Mouse (Mus musculus) limb, embryonic 12.5 days (tissue): Measurements from ENCODE around the gene Ngrn. TPM values are rescaled to one million over a fixed set of nuclear protein-coding genes. Genes with fewer than 3 reads are reported as not detected.
A peak's percentile ranks its signal among the peaks of the same experiment; 100 is the strongest.

Experiments
- ATAC-seq: fragments of 200-750 bp; cut with Nextera tagmentation; 2 replicates; pipeline ENCODE4 v1.8.0; 2017; ENCODE audit warnings: low read depth, moderate TSS enrichment; ENCODE audit not compliant: insufficient number of reproducible peaks, insufficient read depth, low FRiP score, low TSS enrichment
- H3K27ac ChIP-seq: fragments of 300-500 bp; sonication (generic); 2 replicates; pipeline ENCODE4 v1.5.1; 2016; ENCODE audit warnings: mild to moderate bottlenecking, moderate library complexity
- H3K27me3 ChIP-seq: fragments of 300-500 bp; sonication (generic); 2 replicates; pipeline ENCODE4 v1.6.1; 2016; ENCODE audit warnings: mild to moderate bottlenecking, moderate library complexity
- H3K36me3 ChIP-seq: fragments of 300-500 bp; sonication (generic); 2 replicates; pipeline ENCODE4 v1.6.1; 2016; ENCODE audit warnings: mild to moderate bottlenecking, moderate library complexity
- H3K4me1 ChIP-seq: fragments of 300-500 bp; sonication (generic); replicated peaks from 2 replicates; pipeline ENCODE4 v1.6.1; 2016
- H3K4me2 ChIP-seq: fragments of 300-500 bp; sonication (generic); 2 replicates; pipeline ENCODE4 v1.6.1; 2016; ENCODE audit warnings: mild to moderate bottlenecking, moderate library complexity
- H3K4me3 ChIP-seq: fragments of 300-500 bp; sonication (generic); replicated peaks from 2 replicates; pipeline ENCODE4 v1.5.1; 2016; ENCODE audit warnings: mild to moderate bottlenecking
- H3K9ac ChIP-seq: fragments of 300-500 bp; sonication (generic); replicated peaks from 2 replicates; pipeline ENCODE4 v1.6.1; 2016; ENCODE audit warnings: mild to moderate bottlenecking, moderate library complexity
- H3K9me3 ChIP-seq: fragments of 300-500 bp; sonication (generic); 2 replicates; pipeline ENCODE4 v1.6.1; 2016; ENCODE audit warnings: mild to moderate bottlenecking, moderate library complexity
- WGBS: fragments of 180-500 bp; shearing (Covaris S2); methylation state at CpG from one replicate; pipeline ENCODE4 v1.1.7; 2016; 5-methylcytosine and 5-hydroxymethylcytosine counted together
- polyA plus RNA-seq: library from polyadenylated mRNA; unstranded; fragments of >200 nt; fragmentation: Nextera tagmentation; extraction: Ambion mirVana; gene quantifications from 2 replicates; pipeline ENCODE4 v1.2.1, GENCODE M21; 2016

The Ngrn gene
- polyA plus RNA-seq, 1 experiment from 2014 or later = 53.7 TPM

DNA sequence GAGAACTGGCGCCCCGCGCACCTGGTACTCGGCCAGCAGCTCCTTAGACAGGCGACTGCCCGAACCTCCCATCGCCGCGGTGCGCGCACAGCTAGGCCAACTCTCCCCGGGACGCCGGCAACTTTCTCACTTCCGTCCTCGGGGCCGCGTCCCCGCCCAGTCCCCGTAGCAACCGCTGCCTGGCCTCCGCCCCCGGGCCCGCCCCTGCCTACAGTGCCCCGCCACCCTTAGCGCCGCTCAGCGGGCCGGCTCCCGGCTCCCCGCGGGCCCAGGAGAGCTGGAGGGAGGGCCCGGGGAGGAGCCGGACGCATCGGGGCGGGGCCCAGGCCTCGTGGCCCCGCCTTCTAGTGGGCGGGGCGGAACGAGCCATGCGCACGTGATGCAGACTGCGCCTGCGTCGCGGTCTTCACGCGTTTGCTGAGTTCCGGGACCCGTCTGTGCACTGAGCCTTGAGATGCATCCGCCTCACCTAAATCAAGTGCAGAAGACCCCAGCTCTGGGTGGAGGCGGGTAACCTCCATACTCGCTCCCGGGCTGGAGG, 28.5 kb upstream of the Ngrn start, which contains the start of the genes Cib1 and Gdpgp1:
TSS of gene Cib1 (minus strand) at position 325 of the 541 bp plus-strand sequence.
TSS of gene Gdpgp1 (plus strand) at position 377 of the 541 bp plus-strand sequence.
- H3K36me3 ChIP-seq = peaks cover 7% of the 10 kb centered on the region; the same call in 1 of the 2 replicates
- H3K4me3 ChIP-seq = peak within 1 kb of the TSS; percentile 68
- H3K4me2 ChIP-seq = peak within 1 kb of the TSS; percentile 79
- peak within 1 kb of the TSS; percentile 65 for H3K9ac ChIP-seq
- H3K27me3 ChIP-seq = peaks cover 10% of the 10 kb centered on the region; the same call in 1 of the 2 replicates
- peak within 1 kb of the TSS; percentile 67 for H3K27ac ChIP-seq
- peak; percentile 98 for ATAC-seq
- H3K4me1 ChIP-seq = peaks cover 24% of the 10 kb centered on the region
- WGBS = 1% methylated on average over 56 of the region's 56 CpGs
- no peaks in the 10 kb centered on the region for H3K9me3 ChIP-seq

- no peak overlapping the region for H3K9ac ChIP-seq
- H3K4me3 ChIP-seq = no peak overlapping the region
- WGBS = 83% methylated on average over 9 of the region's 9 CpGs
- peak overlapping the region; percentile 79 for H3K4me2 ChIP-seq
- no peaks in the 10 kb centered on the region for H3K9me3 ChIP-seq
- H3K4me1 ChIP-seq = peaks cover 24% of the 10 kb centered on the region
- peaks cover 11% of the 10 kb centered on the region for H3K36me3 ChIP-seq
- no peak for ATAC-seq
- H3K27me3 ChIP-seq = peaks cover 10% of the 10 kb centered on the region; the same call in 1 of the 2 replicates
- no peak overlapping the region for H3K27ac ChIP-seq
Measured at GRCm38 (mm10) chr7:80233799-80234198, 27.2 kb upstream of the Ngrn start.

DNA sequence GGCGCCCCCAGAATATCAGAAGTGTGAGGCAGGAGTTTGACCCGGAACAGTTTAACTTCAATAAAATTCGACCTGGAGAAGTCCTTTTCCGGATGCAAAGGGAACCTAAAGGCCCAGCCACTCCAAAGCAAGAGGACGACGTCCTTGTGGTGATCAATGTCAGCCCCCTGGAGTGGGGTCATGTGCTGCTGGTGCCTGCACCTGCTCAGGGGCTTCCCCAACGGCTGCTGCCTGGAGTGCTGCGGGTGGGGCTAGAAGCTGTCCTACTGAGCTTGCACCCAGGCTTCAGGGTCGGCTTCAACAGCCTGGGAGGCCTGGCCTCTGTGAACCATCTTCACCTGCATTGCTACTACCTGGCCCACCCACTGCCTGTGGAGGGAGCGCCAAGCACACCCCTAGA, 22.5 kb upstream of the Ngrn start:
- Histone ChIP-seq H3K36me3 (peaks cover 40% of the 10 kb centered on the region), H3K27me3 (no peaks in the 10 kb centered on the region), H3K4me3 (no peak overlapping the region), H3K9me3 (no peaks in the 10 kb centered on the region), H3K27ac (no peak overlapping the region), H3K9ac (no peak overlapping the region), H3K4me1 (peaks cover 5% of the 10 kb centered on the region), H3K4me2 (no peak overlapping the region)
- no peak for ATAC-seq
- WGBS = 86% methylated on average over 10 of the region's 10 CpGs

- peaks cover 40% of the 10 kb centered on the region for H3K36me3 ChIP-seq
- H3K9ac ChIP-seq = no peak overlapping the region
- ATAC-seq = no peak
- 0 out of 2 replicates have a peak, but pooled peaks cover 4% of the 10 kb centered on the region for H3K9me3 ChIP-seq
- 78% methylated on average over 4 of the region's 4 CpGs for WGBS
- H3K4me2 ChIP-seq = no peak overlapping the region
- no peaks in the 10 kb centered on the region for H3K4me1 ChIP-seq
- H3K4me3 ChIP-seq = no peak overlapping the region
- no peaks in the 10 kb centered on the region for H3K27me3 ChIP-seq
- H3K27ac ChIP-seq = no peak overlapping the region
Measured at GRCm38 (mm10) chr7:80241661-80242060, 19.4 kb upstream of the Ngrn start.

GRCm38 (mm10) chr7:80244851-80245250, 16.2 kb upstream of the Ngrn start:
- 0 out of 2 replicates have a peak, but pooled peaks cover 4% of the 10 kb centered on the region for H3K9me3 ChIP-seq
- no peak for ATAC-seq
- H3K4me2 ChIP-seq = no peak overlapping the region
- no peak overlapping the region for H3K9ac ChIP-seq
- 91% methylated on average over 4 of the region's 4 CpGs for WGBS
- no peaks in the 10 kb centered on the region for H3K27me3 ChIP-seq
- no peaks in the 10 kb centered on the region for H3K4me1 ChIP-seq
- H3K36me3 ChIP-seq = peaks cover 19% of the 10 kb centered on the region; the same call in 1 of the 2 replicates
- no peak overlapping the region for H3K27ac ChIP-seq
- no peak overlapping the region for H3K4me3 ChIP-seq

DNA sequence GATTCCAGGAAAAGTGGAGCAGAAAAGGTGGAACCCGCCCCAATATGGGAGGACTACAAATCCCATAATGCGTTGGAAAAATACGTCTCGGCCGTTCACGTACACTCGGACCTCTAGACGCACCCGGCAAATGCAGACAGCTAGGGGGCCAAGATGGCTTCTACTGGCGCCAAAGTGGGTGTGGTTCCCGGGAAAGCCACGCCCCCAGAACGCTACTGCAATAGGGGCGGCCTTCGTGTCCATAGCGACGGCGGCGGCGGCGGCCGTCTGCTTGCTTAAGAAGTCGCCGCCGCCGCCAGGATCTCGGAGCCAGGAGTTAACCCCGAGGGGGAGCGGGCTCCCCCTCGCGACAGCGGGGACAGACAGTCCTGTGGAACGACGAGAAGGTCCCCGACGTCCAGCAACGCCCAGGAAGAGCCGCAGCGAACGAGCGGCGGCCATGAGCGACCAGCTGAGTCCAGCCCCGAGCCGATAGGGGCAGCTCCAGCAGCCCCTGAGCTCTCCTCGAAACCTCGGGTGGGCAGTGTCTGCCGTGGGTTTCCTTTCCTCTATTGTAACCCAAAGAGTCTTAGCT, 14.8 kb upstream of the Ngrn start, which contains the start of gene Ttll13:
TSS of gene Ttll13 (plus strand) at position 229 of the 574 bp plus-strand sequence.
- Histone ChIP-seq H3K9ac (peak within 1 kb of the TSS; percentile 69), H3K9me3 (0 out of 2 replicates have a peak, but pooled peaks cover 4% of the 10 kb centered on the region), H3K27ac (peak within 1 kb of the TSS; percentile 78), H3K4me3 (peak within 1 kb of the TSS; percentile 59), H3K4me1 (no peaks in the 10 kb centered on the region), H3K27me3 (no peaks in the 10 kb centered on the region), H3K4me2 (peak within 1 kb of the TSS; percentile 58), H3K36me3 (peaks cover 6% of the 10 kb centered on the region; the same call in 1 of the 2 replicates)
- ATAC-seq = peak; percentile 96
- WGBS = under 1% methylated on average over 48 of the region's 48 CpGs

DNA sequence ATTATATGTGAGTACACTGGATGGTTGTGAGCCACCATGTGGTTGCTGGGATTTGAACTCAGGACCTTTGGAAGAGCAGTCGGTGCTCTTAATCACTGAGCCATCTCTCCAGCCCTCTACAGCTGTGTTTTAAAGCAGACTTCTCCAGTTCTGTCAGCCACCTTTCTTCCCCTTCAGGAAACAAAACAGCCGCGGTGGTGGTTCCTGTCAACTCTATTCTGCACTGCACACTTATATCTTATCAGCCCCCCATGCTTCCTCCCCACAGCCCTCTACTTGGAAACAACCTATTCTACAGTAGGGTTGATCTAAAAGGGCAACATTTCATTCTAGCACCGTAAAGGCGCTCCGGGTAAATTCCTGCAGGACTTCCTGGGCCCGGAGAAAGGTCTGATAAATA, 14.2 kb upstream of the Ngrn start:
- H3K27ac ChIP-seq = no peak overlapping the region
- H3K9me3 ChIP-seq = 0 out of 2 replicates have a peak, but pooled peaks cover 4% of the 10 kb centered on the region
- peak overlapping the region; percentile 58 for H3K4me2 ChIP-seq
- H3K36me3 ChIP-seq = no peaks in the 10 kb centered on the region
- H3K4me1 ChIP-seq = no peaks in the 10 kb centered on the region
- no peaks in the 10 kb centered on the region for H3K27me3 ChIP-seq
- 66% methylated on average over 7 of the region's 7 CpGs for WGBS
- H3K4me3 ChIP-seq = peak overlapping the region; percentile 59
- ATAC-seq = no peak
- no peak overlapping the region for H3K9ac ChIP-seq

DNA sequence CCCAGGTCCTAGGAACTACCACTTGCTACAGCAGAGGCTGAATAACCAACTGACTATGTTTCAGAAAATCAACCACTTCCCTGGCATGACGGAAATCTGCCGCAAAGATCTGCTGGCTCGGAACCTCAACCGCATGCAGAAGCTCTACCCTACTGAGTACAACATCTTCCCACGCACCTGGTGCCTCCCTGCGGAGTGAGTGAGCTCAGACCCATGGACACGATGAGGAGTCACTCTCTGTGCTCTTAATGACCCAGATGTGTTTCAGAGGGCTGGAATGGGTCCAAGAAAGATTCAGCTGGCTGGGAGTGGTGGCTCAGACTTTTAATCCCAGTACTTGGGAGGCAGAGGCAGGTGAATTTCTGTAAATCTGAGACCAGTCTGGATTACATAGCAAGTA, 8.6 kb upstream of the Ngrn start:
- Histone ChIP-seq H3K27me3 (peaks cover 4% of the 10 kb centered on the region; the same call in 1 of the 2 replicates), H3K4me2 (no peak overlapping the region), H3K9me3 (no peaks in the 10 kb centered on the region), H3K4me3 (no peak overlapping the region), H3K27ac (no peak overlapping the region), H3K9ac (no peak overlapping the region), H3K4me1 (no peaks in the 10 kb centered on the region), H3K36me3 (no peaks in the 10 kb centered on the region)
- WGBS = 83% methylated on average over 7 of the region's 7 CpGs
- ATAC-seq = no peak

GRCm38 (mm10) chr7:80252886-80253285, 8.1 kb upstream of the Ngrn start:
- no peaks in the 10 kb centered on the region for H3K36me3 ChIP-seq
- H3K4me1 ChIP-seq = no peaks in the 10 kb centered on the region
- no peak overlapping the region for H3K4me3 ChIP-seq
- no peaks in the 10 kb centered on the region for H3K9me3 ChIP-seq
- H3K9ac ChIP-seq = no peak overlapping the region
- no peak overlapping the region for H3K4me2 ChIP-seq
- no peak overlapping the region for H3K27ac ChIP-seq
- ATAC-seq = no peak
- 84% methylated on average over 11 of the region's 11 CpGs for WGBS
- H3K27me3 ChIP-seq = peaks cover 4% of the 10 kb centered on the region; the same call in 1 of the 2 replicates

DNA sequence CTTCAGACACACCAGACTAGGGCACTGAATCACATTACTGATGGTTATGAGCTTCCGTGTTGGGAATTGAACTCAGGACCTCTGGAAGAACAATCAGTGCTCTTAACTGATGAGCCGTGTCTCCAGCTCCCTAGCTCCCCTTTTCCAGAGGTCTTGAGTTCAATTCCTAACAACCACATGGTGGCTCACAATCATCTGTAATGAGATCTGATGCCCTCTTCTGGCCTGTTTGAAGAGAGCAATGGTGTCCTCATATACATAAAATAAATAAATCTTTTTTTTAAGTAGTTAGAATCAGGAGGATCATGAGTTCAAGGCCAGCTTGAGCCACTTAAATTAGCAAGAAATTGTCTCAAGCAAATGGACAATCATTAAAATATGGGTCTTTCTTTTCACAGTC, 5.0 kb upstream of the Ngrn start:
- peaks cover 18% of the 10 kb centered on the region for H3K27me3 ChIP-seq
- H3K27ac ChIP-seq = no peak overlapping the region
- H3K4me1 ChIP-seq = no peaks in the 10 kb centered on the region
- H3K36me3 ChIP-seq = no peaks in the 10 kb centered on the region
- 74% methylated on average over 2 of the region's 2 CpGs for WGBS
- no peak overlapping the region for H3K9ac ChIP-seq
- H3K4me3 ChIP-seq = no peak overlapping the region
- ATAC-seq = no peak
- no peaks in the 10 kb centered on the region for H3K9me3 ChIP-seq
- H3K4me2 ChIP-seq = no peak overlapping the region

GRCm38 (mm10) chr7:80257706-80258105, 3.3 kb upstream of the Ngrn start:
- Histone ChIP-seq H3K27ac (no peak overlapping the region), H3K9me3 (no peaks in the 10 kb centered on the region), H3K36me3 (no peaks in the 10 kb centered on the region), H3K4me1 (peaks cover 6% of the 10 kb centered on the region), H3K27me3 (peaks cover 18% of the 10 kb centered on the region), H3K4me3 (no peak overlapping the region), H3K4me2 (no peak overlapping the region), H3K9ac (no peak overlapping the region)
- no peak for ATAC-seq
- 48% methylated on average over 2 of the region's 2 CpGs for WGBS
